Mouse (Mus musculus) embryo, embryonic 11 days (tissue): Measurements from ENCODE around the gene Prpsap2.
"Not testable (repeated sequence)": the region's sequence is repeated elsewhere in the genome, so short reads cannot be mapped to it uniquely, and the experiment has no call there.

Experiments
- DNase-seq: peaks from one replicate; pipeline ENCODE4 v3.0.0-alpha.2; 2015

Prpsap2 gene

GRCm38 (mm10) chr11:61761584-61762407 is at the start of gene Prpsap2:
TSS of gene Prpsap2 (minus strand) at chr11:61762088.
- peak; percentile 99 for DNase-seq

DNA sequence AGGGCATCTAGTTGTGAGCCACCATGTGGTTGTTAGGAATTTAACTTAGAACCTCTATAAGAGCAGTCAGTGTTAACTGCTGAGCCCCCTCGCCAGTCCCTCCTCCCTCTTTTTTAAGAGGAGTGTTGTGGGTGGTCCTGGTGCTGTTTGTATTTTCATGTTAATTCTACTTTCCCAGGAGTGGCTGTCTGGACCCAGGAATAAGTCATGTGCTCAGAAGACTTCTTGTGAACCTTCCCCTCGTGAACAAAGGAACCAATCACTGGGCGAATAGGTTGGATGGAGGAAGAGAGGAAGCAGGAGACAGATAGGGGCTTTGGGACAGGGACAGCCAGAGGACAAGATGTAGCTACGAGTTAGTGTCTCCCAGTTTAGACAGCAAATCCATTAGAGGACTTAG is 47.9 kb upstream of the Prpsap2 start:
- DNase-seq: peak; percentile 46

- no peak for DNase-seq
These were observed 46.7 kb upstream of the Prpsap2 start for GRCm38 (mm10) chr11:61808551-61809117.

DNA sequence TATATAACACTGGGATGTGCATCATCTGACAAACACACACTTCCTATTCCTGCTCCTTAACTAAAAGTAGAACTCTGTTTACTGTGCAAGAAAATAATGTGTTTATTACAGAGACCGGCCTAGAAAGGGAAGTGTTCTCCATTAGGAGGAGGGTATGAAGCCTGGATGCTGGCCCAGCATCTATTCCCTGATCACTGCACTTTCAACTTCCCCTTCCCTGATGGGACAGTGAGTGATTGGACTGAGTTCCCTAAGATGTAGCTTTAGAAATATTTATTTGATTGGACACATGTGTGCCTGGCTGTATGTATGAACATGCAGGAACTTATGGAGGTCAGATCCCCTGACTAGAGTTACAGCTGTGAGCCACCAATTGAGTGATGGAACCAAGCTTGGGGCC is 31.6 kb upstream of the Prpsap2 start:
- DNase-seq: no peak

- DNase-seq: no peak
These were observed 26.7 kb upstream of the Prpsap2 start for GRCm38 (mm10) chr11:61788550-61788949.

GRCm38 (mm10) chr11:61782526-61782925 is 20.6 kb upstream of the Prpsap2 start:
- DNase-seq: not testable (repeated sequence)

DNA sequence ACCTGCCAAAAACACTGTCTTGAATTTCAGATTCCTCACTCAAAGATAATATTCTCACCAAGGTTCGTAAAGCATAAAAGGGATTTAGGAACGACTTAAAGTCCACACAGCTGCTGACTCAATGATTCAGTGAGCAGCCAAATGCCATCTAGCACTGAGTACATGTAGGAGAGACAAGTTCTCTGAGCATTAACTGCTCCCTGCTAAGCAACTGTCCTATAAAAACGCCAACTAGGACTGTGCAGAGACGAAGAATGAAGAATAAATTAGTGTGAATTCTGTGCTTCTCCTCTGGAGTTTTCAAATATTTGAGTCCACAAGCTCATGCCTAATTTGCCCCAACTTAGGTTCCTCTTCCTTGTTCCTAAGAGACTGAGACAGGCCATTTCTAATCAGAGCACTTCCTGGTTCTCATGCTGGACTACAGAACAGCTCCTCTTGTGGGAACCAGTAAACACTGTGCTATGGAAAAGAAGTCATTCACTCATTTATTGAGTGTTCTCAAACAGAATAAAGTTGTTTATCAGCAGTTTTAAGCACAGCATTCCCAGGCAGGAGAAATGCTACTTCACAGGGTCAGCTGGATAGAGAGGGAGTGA is 12.8 kb upstream of the Prpsap2 start:
- DNase-seq: no peak

GRCm38 (mm10) chr11:61760518-61760917 is 1.4 kb downstream of the Prpsap2 start:
- peak; percentile 19 for DNase-seq

DNA sequence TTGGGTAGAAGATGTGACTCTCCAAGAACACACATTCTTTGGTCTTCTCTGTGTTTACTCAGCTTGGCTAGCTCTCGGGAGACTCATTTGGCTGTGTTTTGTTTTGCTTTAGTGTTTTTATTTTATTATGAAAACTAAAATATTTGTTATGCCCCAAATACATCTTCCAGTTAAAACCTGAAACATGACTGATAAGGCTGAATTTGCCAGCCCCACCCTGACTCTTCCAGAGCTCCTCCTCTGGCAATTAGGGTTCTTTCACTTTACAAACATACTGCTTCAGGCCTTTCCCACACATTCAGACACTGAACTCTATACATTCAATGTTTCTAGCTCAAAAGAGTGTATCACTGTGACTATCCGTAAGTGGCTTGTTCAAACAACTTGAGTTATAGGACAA is 4.7 kb downstream of the Prpsap2 start:
- no peak for DNase-seq

DNA sequence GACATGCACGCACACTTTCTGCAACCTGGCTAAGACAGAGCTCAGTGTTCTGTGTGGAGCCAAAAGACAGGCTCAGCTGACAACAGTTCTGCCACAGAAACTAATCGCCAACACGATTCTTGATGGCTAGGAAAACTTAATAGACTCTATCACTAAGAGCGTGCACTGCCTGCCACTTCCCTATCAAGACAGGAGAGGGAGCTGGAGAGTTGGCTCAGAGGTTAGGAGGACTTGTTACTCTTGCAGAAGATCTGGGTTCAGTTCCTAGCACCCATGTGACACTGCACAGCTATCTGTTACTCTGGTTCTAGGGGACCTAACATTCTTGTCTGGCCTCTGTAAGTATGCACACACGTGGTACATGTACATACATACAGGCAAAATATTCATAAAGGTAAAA is 10.3 kb downstream of the Prpsap2 start:
- peak; percentile 18 for DNase-seq

- no peak for DNase-seq
These were observed 14.7 kb downstream of the Prpsap2 start for GRCm38 (mm10) chr11:61747161-61747560.

- no peak for DNase-seq
These were observed 16.1 kb downstream of the Prpsap2 start for GRCm38 (mm10) chr11:61745781-61746180.

DNA sequence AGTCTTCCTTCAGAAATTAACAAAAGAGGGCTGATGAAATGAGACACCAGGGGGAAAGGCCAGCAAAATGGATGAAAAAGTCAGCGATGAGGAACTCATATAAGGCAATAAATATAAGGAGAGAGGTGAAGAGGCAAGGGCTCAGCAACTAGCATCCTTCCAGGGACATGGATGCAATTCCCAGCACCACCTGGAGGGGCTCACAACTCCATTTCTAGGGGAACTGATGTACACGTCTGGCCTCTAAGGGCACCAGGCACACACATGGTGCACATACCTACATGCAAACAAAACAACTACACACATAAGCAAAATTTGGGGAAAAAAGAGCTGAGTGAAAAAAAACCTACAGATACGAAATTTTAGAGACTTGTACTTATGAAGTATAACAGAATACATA is 17.4 kb downstream of the Prpsap2 start:
- DNase-seq: peak; percentile 36

DNA sequence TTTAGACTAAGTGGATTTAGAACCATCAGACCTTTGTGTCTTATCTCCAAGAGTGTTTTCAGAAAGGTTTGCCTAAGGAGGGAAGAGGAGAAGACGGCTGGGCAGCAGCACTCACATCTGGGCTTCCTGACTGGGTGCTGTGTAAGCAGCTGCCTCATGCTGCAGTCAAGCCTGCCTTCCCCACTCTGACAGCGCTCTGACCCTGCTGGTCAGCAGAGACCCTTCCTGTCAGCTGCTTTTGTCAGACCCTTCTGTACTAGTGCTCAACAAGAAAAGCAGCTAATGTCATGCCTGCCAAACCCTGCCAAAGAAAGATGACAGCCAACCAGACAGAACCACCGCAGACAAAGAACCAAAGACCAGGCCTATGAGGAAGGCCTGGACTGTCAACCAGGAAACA is 18.1 kb downstream of the Prpsap2 start:
- peak; percentile 7 for DNase-seq

DNA sequence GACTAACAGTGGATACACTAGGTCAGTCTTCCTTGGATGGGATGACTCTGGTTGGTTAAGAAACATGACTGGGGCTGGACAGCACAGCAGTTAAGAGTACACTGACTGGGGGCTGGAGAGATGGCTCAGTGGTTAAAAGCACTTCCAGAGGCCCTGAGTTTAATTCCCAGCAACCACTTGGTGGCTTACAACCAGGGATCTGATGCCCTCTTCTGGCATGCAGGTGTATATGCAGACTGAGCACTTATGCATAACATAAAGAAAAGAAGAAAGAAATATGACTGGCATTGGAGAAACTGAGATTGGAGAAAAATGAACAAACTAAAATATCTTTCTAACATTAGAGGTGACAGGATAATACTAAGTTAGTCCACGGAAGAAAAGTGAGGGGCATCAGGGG is 21.4 kb downstream of the Prpsap2 start:
- no peak for DNase-seq

GRCm38 (mm10) chr11:61737290-61737689 is 24.6 kb downstream of the Prpsap2 start:
- DNase-seq: no peak

DNA sequence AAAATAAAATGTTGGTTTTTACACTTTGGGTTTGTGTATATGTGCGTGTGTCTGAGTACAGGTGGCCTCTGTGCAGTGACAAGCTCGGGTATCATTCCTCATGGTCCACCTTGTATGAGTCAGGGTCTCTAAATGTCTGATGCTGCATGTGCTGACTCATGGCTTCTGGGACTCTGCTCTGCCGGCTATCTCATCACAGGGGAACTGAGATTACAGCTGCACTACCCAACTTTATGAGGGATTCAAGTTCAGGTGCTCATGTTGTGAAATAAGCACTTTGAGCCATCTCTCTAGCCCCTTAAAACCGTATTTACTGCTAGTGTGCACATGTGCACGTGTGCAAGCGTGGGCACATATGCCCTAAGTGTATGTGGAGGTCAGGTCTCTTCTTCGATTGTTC is 29.2 kb downstream of the Prpsap2 start:
- DNase-seq: no peak

DNA sequence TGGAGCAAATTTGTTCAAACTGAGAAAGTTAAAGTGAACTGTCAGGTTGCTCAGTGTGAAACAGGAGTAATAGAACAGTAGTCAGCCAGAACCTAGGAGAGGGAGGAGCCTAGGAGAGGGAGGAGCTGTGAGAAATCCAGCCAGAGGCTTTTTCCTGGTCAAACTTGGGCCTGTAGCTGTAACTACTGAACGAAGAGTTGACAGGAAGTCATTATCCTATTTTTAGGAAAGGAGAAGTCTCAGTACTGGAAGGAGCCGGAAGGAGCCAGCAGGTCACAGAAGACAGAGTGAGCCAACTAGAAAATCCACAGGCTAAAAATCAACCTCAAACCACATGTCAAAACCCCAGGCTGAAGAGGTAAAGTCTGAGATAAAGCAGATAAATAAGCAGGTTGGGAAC is 33.9 kb downstream of the Prpsap2 start:
- no peak for DNase-seq

DNA sequence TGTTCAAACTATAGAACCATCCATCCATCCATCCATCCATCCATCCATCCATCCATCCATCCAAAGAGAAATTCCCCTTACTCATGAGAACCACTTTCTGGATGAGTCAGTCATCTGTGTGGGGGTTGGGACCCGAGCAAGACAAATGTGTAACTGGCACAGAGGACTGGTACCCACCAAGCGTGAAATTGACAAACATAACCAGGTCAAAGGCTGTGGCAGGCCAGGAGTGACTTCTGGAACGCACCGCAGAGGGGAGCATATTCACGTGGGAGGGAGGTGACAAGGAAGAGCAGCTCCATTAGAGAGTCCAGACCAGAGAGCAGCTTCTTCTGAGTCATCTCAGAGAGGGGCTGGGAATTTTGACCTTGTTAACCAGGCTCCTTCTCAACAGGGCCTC is 39.8 kb downstream of the Prpsap2 start:
- DNase-seq: no peak

DNA sequence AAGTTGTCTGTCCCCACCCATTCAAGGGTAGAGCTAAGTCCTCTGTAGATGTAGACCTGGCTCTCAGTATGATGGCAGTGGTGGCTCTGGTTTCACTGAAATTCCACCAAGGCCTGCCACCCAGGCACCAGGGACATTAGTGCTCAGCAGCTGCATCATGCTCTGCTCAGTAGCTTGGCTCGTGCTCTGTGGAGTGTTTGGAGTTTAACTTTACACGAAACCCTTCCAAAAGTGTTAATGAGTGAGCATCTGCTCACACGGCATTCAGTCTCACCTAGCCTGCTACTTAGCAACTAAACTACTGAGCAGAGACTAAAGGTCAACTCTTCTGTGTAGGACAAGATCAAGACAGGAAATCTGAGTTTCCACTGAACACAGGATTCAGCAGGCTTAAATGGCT is 41.3 kb downstream of the Prpsap2 start, which contains the start of gene Slc5a10:
TSS of gene Slc5a10 (minus strand) at position 191 of the 400 bp plus-strand sequence.
- DNase-seq: no peak

DNA sequence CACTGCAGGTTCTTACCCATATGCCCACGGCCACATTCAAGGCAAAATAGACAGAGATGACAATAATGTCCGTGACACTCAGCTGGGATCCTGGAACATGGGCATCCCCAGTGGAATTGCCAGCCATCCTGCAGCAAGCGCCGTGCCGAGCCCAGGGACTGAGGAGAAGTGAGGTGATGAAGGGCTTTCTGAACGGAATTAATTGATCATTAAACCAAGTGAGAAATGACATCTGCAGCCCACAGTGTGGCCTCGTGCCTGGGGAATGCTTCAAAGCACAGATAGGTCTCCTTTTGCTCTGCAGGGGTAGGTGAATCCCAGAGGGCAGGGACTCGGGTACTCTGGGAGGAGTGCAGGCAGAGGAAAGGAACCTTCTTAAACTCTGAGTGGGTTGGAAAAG is 42.1 kb downstream of the Prpsap2 start:
- no peak for DNase-seq

DNA sequence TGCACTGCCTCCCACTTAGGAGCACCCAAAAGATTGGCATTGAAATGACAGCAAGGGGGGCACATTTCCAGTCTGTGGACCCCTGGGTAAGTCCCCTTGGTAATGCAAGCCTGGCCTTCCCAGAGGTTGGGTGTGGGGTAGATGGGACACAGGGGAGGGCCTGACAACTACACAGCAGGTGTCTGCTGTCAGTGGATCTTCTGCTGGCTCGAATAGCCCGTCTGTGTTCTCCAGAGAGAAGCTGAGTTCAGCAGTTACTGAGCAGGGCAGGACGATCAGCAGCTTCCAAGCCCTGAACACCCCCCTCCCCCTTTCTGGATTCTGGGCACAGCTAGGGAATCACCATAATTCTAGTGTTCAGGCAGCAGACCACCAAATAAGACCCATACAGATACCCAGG is 42.5 kb downstream of the Prpsap2 start:
- no peak for DNase-seq

GRCm38 (mm10) chr11:61717990-61718389 is 43.9 kb downstream of the Prpsap2 start:
- no peak for DNase-seq

DNA sequence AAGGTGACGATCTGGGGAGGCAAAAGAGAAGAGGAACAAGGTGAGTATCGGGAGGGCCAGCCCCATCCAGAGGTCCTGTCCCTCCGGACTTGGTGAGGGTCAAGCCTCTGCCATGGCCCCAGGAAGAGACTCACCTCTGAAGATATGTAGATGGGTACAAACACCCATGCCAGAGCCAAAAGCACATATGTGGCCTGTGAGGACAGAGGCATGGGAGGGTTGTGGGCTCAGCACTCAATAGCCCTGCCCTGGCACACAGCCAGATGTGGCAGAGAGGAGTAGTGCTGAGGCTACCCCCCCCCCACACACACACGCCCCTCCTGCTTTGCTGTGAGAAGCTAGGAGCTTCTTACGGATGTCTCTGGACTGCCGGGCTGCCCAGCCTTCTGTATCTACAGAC is 46.8 kb downstream of the Prpsap2 start:
- DNase-seq: no peak
